Mouse (Mus musculus) T-cell, adult 2 months (primary cell): ENCODE data around the gene Cfap57.

Experiments used
- DNase-seq: peaks from one replicate; pipeline ENCODE4 v3.0.0; 2022; ENCODE audit warnings: low spot score

Cfap57 gene

DNA sequence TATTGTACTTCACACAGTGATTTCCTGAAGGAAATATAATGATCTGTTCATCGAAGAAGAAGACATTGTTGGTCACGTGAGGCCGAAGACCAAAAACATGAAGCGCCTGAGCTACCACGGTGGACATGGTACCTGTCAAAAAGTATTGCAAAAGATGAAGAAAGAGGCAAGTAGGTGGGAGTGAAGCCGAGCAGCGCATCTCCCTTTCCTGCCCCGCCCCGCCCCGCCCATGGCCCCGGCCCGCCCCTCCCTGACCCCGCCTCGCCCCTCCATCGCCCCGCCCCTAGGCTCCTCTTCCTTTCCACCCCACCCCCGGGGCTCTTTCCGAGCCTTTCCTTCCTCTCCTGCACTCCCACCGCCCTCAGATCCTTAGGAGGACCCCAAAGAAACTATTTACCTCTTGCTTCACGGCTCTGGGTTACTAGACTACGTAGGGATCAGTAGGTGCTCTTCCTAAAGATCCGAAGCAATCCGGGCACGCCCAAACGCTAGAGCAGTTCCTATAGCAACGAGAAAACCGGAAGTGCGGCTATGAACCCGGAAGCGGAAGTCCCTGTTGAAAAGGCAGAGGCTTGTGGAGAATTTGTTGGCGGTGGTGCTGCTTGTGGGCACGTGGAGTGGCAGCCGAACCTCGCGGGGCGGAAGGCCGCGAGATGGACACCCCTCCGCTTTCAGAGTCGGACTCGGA, at the start of gene Cfap57, which contains the start of gene Ebna1bp2:
Gene Cfap57 (minus strand): TSS at position 499 of the 688 bp plus-strand sequence.
Gene Ebna1bp2 (plus strand): TSS at position 521 of the 688 bp plus-strand sequence.
- peak; percentile 91 for DNase-seq

DNA sequence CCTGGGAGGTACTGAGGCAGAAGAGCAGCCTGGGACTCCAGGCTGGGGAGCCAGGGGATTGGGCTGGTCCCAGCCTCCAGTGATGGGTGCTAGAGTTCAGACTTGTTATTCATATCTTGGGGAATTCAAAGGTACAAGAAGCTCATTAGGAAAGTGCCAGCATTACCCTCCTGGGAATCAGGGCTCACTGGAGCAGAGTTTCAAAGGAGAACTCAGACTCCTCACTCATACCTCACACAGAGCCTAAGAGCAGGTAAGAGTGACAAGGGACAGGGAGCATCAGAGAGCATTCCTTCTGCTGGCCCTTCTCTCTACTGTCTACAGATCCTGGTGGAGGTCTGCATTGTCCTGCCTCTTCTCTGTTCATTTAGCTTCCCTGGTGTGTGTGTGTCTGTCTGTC, 38.1 kb upstream of the Cfap57 start, which contains the start of gene Olfr62:
Gene Olfr62 (plus strand): TSS at position 301 of the 400 bp plus-strand sequence.
- DNase-seq = no peak

- DNase-seq = peak; percentile 35
Measured at GRCm38 (mm10) chr4:118645234-118645633, 24.7 kb upstream of the Cfap57 start.

- no peak for DNase-seq
Measured at GRCm38 (mm10) chr4:118642346-118643190, 22.0 kb upstream of the Cfap57 start.

GRCm38 (mm10) chr4:118630261-118630660, 9.7 kb upstream of the Cfap57 start:
- no peak for DNase-seq

DNA sequence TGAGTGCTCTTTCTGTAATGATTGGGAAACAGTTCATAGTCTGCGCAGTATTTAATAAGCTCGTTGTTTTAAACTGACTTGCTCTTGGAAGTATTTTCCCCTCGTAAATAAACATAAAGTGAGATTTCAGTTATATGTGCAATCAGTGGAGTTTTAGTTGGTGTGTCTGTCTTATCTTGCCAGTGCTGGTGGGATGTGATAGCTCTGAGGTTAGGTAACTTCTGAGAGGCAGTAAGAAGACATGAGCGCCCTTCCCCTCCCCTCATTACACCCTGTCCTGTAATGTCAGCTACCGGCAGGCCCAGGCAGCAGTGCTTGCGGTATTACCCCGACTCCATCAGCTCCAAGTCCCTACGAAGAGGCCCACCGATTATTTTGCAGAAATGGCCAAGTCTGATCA, 1.2 kb upstream of the Cfap57 start:
- DNase-seq = no peak

DNA sequence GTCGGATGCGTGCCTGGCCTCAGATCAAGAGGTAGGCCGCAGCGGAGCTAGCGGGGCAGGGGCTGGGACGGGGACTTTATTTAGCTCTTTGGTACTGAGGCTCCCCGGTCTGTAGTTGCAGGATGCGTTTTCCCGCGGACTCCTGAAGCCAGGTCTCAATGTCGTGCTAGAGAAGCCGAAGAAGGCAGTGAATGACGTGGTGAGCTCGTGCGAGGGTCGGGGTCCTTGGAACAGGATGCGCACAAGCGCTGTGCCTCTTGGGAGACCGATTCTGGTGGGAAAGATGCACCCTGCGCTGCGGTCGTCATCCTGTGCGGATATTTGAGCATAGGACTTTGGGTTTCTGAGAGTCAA, 367 bp upstream of the Cfap57 start:
- DNase-seq = no peak

GRCm38 (mm10) chr4:118615412-118615811, 5.2 kb downstream of the Cfap57 start:
- DNase-seq = no peak

GRCm38 (mm10) chr4:118612619-118613018, 8.0 kb downstream of the Cfap57 start:
- DNase-seq = peak; percentile 15

- DNase-seq = no peak
Measured at GRCm38 (mm10) chr4:118609836-118610235, 10.7 kb downstream of the Cfap57 start.

- DNase-seq = no peak
Measured at GRCm38 (mm10) chr4:118604065-118604464, 16.5 kb downstream of the Cfap57 start.

GRCm38 (mm10) chr4:118589733-118590130, 30.8 kb downstream of the Cfap57 start:
- no peak for DNase-seq

- no peak for DNase-seq
Measured at GRCm38 (mm10) chr4:118589053-118589732, 31.4 kb downstream of the Cfap57 start.

GRCm38 (mm10) chr4:118582629-118583028, 37.9 kb downstream of the Cfap57 start:
- DNase-seq = no peak

GRCm38 (mm10) chr4:118581508-118581907, 39.1 kb downstream of the Cfap57 start:
- no peak for DNase-seq

DNA sequence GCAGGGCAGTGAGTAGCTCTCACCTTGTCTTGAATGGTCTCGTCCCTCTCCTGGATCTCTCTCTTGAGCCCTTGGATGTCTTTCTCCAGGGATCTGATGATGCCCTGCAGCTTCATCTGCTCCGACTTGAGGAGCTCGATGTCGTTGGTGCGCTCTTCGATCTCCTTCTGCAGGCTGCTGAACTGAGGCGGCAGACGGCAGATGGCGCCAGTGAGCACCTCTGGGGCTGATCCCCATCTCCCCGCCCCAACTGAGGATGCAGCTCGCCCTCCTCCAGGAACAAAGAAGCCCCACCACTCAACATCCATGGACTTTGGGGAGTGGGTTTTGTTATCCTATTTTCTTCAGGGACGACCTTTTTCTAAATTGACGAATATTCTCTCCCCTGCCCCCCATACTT, 41.3 kb downstream of the Cfap57 start:
- DNase-seq = no peak

DNA sequence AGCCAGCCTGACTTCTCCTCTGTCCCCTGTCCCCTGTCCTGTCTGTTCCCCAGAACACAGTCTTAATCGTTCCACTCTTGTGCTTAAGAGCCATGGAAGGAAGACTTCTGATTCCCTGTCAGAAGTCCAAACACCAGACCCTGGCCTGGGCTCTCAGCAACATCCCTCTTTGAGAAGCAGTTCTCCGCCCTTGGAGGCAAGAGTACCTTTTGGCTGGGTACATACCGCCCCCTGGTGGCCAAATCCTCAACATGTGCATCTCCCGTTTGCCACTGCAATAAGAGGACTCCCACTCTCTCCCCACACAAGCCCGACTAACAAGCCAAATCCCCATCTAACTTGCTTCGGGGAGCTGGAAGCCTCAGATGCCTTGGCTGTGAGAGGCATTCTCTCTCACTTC, 44.5 kb downstream of the Cfap57 start:
- peak; percentile 45 for DNase-seq

GRCm38 (mm10) chr4:118571441-118571840, 49.1 kb downstream of the Cfap57 start:
- DNase-seq = no peak

GRCm38 (mm10) chr4:118569320-118569719, 51.3 kb downstream of the Cfap57 start:
- no peak for DNase-seq

DNA sequence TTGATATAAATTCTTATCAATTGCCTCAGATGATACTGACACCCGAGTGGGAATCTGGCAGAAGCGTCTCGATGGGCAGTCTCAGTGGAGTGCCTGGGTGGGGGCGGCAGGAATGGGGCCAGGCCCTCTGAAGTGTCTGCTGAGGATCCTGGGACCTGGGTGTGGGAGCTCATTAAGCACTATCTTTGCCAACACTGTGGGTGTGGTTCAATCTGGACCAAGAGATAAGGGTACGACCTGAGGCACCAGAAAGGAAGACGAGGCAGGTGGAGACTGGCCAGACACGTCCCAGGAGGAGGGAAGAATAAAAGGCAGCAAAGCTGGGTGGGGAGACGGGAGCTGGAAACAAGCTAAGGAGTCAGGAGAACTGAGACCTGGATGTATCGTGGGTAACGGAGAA, 51.9 kb downstream of the Cfap57 start:
- no peak for DNase-seq

- DNase-seq = peak; percentile 25
Measured at GRCm38 (mm10) chr4:118566161-118566676, 54.4 kb downstream of the Cfap57 start.

DNA sequence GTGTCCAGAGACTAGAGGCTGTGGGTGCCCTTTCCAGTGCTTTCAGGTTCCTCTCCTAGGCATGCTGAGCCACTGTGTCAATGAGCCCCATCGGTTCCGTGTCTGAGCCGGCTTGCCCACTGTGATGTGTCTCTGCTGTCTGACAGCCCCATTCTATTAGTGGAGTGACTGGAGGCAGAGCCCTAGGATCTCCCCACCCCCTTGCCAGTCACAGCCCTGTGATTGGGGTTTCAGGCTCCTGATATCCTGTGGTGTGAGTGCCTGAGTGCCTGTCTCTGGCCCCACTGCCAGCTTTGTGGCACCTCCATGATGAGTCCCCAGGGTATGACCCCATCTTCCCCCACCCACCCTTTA, 55.7 kb downstream of the Cfap57 start:
- no peak for DNase-seq
